Mouse (Mus musculus) liver, embryonic 12.5 days (tissue): ENCODE measurements around the gene Taok3. TPM values are rescaled to one million over a fixed set of nuclear protein-coding genes. Genes with fewer than 3 reads are reported as not detected.

Source experiments
- ATAC-seq: fragments of 200-750 bp; cut with Nextera tagmentation; 2 replicates; pipeline ENCODE4 v1.8.0; 2017; ENCODE audit warnings: moderate number of reproducible peaks, mild to moderate bottlenecking, moderate library complexity
- H3K27ac ChIP-seq: fragments of 300-500 bp; sonication (generic); 2 replicates; pipeline ENCODE4 v1.5.1; 2016; ENCODE audit warnings: mild to moderate bottlenecking
- H3K27me3 ChIP-seq: fragments of 300-500 bp; sonication (generic); replicated peaks from 2 replicates; pipeline ENCODE4 v1.6.1; 2016; ENCODE audit warnings: mild to moderate bottlenecking, moderate library complexity
- H3K36me3 ChIP-seq: fragments of 300-500 bp; sonication (generic); 2 replicates; pipeline ENCODE4 v1.6.1; 2016; ENCODE audit warnings: mild to moderate bottlenecking, moderate library complexity
- H3K4me1 ChIP-seq: fragments of 300-500 bp; sonication (generic); 2 replicates; pipeline ENCODE4 v1.6.1; 2016
- H3K4me2 ChIP-seq: fragments of 300-500 bp; sonication (generic); 2 replicates; pipeline ENCODE4 v1.6.1; 2016; ENCODE audit warnings: mild to moderate bottlenecking, moderate library complexity
- H3K4me3 ChIP-seq: fragments of 300-500 bp; sonication (generic); 2 replicates; pipeline ENCODE4 v1.5.1; 2016; ENCODE audit warnings: mild to moderate bottlenecking, moderate library complexity
- H3K9ac ChIP-seq: fragments of 300-500 bp; sonication (generic); 2 replicates; pipeline ENCODE4 v1.6.1; 2016; ENCODE audit warnings: mild to moderate bottlenecking, moderate library complexity
- H3K9me3 ChIP-seq: fragments of 300-500 bp; sonication (generic); replicated peaks from 2 replicates; pipeline ENCODE4 v1.6.1; 2016; ENCODE audit warnings: mild to moderate bottlenecking, moderate library complexity
- WGBS: fragments of 180-500 bp; shearing (Covaris S2); methylation state at CpG from one replicate; pipeline ENCODE4 v1.1.7; 2016; ENCODE audit not compliant: insufficient replicate concordance; 5-methylcytosine and 5-hydroxymethylcytosine counted together
- polyA plus RNA-seq: library from polyadenylated mRNA; unstranded; fragments of >200 nt; fragmentation: Nextera tagmentation; extraction: Ambion mirVana; gene quantifications from 2 replicates; pipeline ENCODE4 v1.2.1, GENCODE M21; 2016

Taok3 gene
- polyA plus RNA-seq, 1 experiment from 2014 or later: 67.9 TPM

DNA sequence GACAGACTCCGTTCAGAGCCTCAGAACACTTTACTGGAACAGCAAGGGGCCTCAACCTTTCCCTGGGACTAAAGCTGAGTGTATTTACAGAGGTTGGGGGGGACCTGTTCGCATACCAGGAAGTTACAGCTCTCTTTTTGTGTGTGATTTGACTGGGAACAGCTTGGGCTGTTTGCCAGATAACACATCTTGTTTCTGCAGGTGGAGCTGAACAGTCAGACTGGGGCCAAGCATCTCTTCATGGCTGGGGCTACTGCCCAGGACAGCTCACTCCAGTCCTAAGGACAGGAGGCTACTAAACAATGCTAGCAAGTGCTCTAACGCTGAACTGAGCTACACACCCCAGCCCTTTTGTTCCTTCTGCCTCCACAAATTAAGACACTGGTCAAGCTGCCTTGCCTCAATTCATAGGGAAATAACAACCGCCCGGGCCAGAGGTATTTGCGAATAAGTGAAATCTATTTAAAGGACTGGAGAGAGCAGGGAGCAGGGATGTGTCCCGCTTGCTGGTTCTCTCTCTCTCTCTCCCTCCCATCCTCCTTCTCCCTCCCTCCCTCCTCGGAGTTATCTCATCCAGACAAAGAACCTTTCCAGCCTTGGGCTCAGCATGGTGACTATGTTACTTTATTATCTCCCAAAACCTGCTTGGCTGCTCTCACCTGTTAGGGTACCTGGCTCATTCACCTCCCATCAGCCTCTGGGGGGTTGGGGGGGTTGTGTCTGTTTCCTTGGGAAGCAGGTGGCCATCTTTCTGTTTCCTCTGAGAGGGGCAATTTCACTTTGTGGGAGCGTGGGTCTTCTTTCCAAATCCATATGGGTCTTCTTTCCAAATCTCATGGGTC is 194.9 kb downstream of the Taok3 start:
- no peaks in the 10 kb centered on the region for H3K9me3 ChIP-seq
- 24% methylated on average over 9 of the region's 9 CpGs for WGBS
- peaks cover 34% of the 10 kb centered on the region for H3K4me1 ChIP-seq
- no peak for ATAC-seq
- no peak overlapping the region for H3K4me3 ChIP-seq
- no peaks in the 10 kb centered on the region for H3K36me3 ChIP-seq
- no peak overlapping the region for H3K4me2 ChIP-seq
- no peak overlapping the region for H3K27ac ChIP-seq
- H3K27me3 ChIP-seq: peaks cover 61% of the 10 kb centered on the region
- no peak overlapping the region for H3K9ac ChIP-seq

DNA sequence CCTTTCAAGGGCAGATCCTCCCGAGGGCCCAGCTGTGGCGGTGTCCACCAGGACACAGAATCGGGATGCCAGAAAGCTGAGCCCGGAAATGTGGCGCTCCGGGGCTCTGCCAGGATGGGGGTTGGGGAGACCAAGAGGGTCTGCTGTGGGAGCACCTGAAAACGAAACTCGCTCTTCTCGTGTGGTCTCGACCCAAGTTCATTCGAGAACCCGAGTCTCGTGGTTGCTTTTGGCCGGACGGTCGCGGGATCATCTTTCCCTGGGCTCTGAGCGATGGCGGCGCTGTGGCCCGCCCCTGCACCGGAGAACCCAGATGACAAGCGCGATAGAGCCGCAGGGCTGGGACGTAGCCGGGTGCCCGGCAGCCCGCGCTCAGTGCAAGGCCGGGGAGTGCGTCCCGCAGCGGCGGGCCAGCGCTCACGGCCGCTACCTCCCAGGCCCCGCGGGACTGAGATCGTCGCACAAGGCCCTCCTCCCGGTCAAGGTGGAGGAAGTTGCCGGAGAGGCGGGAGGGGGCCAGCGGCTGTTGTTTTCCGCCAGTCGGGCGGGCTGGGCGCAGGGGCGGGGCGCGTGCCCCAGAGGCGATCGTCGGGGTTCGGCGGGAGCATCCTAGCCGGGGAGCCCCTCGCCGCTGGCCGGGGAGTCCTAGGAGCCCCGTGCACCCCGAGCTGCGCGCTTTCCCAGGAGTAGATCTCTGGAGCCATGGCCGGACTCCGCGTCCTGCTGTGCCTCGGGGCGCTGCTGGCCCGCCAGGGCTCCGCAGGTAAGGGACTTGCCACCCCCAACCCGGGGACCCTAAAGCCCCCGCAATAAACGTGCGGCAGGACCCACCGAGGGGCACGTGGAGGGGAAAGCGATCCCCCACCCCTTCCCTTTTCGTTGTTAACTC is 199.1 kb downstream of the Taok3 start, which contains the start of gene Vsig10:
Gene Vsig10 (plus strand): TSS at position 343 of the 889 bp plus-strand sequence.
- Histone ChIP-seq H3K4me1 (peaks cover 26% of the 10 kb centered on the region), H3K36me3 (no peaks in the 10 kb centered on the region), H3K9me3 (no peaks in the 10 kb centered on the region), H3K4me3 (peak within 1 kb of the TSS; percentile 65), H3K4me2 (peak within 1 kb of the TSS; percentile 89), H3K9ac (peak within 1 kb of the TSS; percentile 61), H3K27me3 (peaks cover 88% of the 10 kb centered on the region), H3K27ac (no peak within 1 kb of the TSS; the same call in 1 of the 2 replicates)
- ATAC-seq: peak; percentile 71
- WGBS: under 1% methylated on average over 81 of the region's 81 CpGs

DNA sequence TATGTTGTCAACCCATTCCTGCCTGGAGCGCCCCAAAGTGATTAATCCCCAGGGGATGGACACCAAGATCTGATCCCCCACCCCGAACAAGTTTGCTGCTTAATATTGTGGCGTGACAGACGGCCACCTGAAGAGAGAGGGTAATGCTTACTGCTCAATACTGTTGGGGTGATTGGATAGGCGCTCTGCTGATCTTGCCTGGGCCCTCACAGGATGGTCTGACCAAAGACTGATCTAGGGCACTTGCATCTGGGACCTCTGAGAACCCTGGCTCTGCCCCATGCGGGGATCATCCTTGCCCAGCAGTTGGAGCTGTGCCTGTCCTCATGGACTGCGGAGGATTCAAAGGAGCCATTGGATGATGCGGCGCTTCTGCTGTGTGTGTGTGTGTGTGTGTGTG is 203.8 kb downstream of the Taok3 start:
- no peaks in the 10 kb centered on the region for H3K9me3 ChIP-seq
- H3K27ac ChIP-seq: no peak overlapping the region
- no peak for ATAC-seq
- WGBS: 68% methylated on average over 9 of the region's 9 CpGs
- H3K36me3 ChIP-seq: no peaks in the 10 kb centered on the region
- peaks cover 45% of the 10 kb centered on the region for H3K27me3 ChIP-seq
- no peak overlapping the region for H3K9ac ChIP-seq
- H3K4me3 ChIP-seq: no peak overlapping the region
- H3K4me2 ChIP-seq: no peak overlapping the region
- H3K4me1 ChIP-seq: peaks cover 11% of the 10 kb centered on the region

Other genes starting within 250 kb of the Taok3 start
- 61.2 and 66.4 TPM in 2 replicates for gene Suds3, start 4.0 kb upstream of the Taok3 start, polyA plus RNA-seq
- 311 and 318 TPM in 2 replicates for gene Pebp1, start 167.5 kb downstream of the Taok3 start, polyA plus RNA-seq
- 2.1 and 2.4 TPM in 2 replicates for gene Vsig10, start 199.0 kb downstream of the Taok3 start, polyA plus RNA-seq
- 27.4 and 27.6 TPM in 2 replicates for gene Wsb2, start 237.2 kb downstream of the Taok3 start, polyA plus RNA-seq